Mouse (Mus musculus) midbrain, embryonic 15.5 days (tissue): ENCODE data around the gene Hal. TPM values are rescaled to one million over a fixed set of nuclear protein-coding genes. Genes with fewer than 3 reads are reported as not detected.
"Not testable (repeated sequence)": the region's sequence is repeated elsewhere in the genome, so short reads cannot be mapped to it uniquely, and the experiment has no call there.

Experiments
- ATAC-seq: fragments of 200-750 bp; cut with Nextera tagmentation; replicated peaks from 2 replicates; pipeline ENCODE4 v1.8.0; 2017; ENCODE audit warnings: moderate TSS enrichment
- H3K27ac ChIP-seq: fragments of 300-500 bp; sonication (generic); 2 replicates; pipeline ENCODE4 v1.5.1; 2015; ENCODE audit warnings: mild to moderate bottlenecking, inconsistent platforms
- H3K27me3 ChIP-seq: fragments of 300-500 bp; sonication (generic); replicated peaks from 2 replicates; pipeline ENCODE4 v1.6.1; 2015; ENCODE audit warnings: inconsistent platforms
- H3K36me3 ChIP-seq: fragments of 300-500 bp; sonication (generic); replicated peaks from 2 replicates; pipeline ENCODE4 v1.6.1; 2015; ENCODE audit warnings: inconsistent platforms
- H3K4me1 ChIP-seq: fragments of 300-500 bp; sonication (generic); 2 replicates; pipeline ENCODE4 v1.6.1; 2015; ENCODE audit warnings: inconsistent platforms
- H3K4me2 ChIP-seq: fragments of 300-500 bp; sonication (generic); 2 replicates; pipeline ENCODE4 v1.6.1; 2015; ENCODE audit warnings: inconsistent platforms, mild to moderate bottlenecking, moderate library complexity
- H3K4me3 ChIP-seq: fragments of 300-500 bp; sonication (generic); 2 replicates; pipeline ENCODE4 v1.5.1; 2015; ENCODE audit warnings: mild to moderate bottlenecking, inconsistent platforms
- H3K9ac ChIP-seq: fragments of 300-500 bp; sonication (generic); 2 replicates; pipeline ENCODE4 v1.6.1; 2015; ENCODE audit warnings: mild to moderate bottlenecking, inconsistent platforms
- H3K9me3 ChIP-seq: fragments of 300-500 bp; sonication (generic); 2 replicates; pipeline ENCODE4 v1.6.1; 2016; ENCODE audit warnings: inconsistent platforms
- WGBS: fragments of 180-500 bp; shearing (Covaris S2); methylation state at CpG from one replicate; pipeline ENCODE4 v1.1.7; 2015; ENCODE audit warnings: mixed read lengths; 5-methylcytosine and 5-hydroxymethylcytosine counted together
- polyA plus RNA-seq: library from polyadenylated mRNA; unstranded; fragments of >200 nt; fragmentation: Nextera tagmentation; extraction: Ambion mirVana; gene quantifications from 2 replicates; pipeline ENCODE4 v1.2.1, GENCODE M21; 2015

Hal gene
- polyA plus RNA-seq, 1 experiment from 2014 or later = 0.35 TPM

GRCm38 (mm10) chr10:93547741-93548270 is 59.2 kb downstream of the Hal start:
- ATAC-seq = no peak
- WGBS = 94% methylated on average over 4 of the region's 4 CpGs
- Histone ChIP-seq H3K4me1 (no peaks in the 10 kb centered on the region), H3K4me3 (no peak overlapping the region), H3K9ac (no peak overlapping the region), H3K4me2 (no peak overlapping the region), H3K9me3 (no peaks in the 10 kb centered on the region), H3K27me3 (no peaks in the 10 kb centered on the region), H3K27ac (no peak overlapping the region), H3K36me3 (no peaks in the 10 kb centered on the region)

GRCm38 (mm10) chr10:93548991-93549390 is 60.4 kb downstream of the Hal start:
- Histone ChIP-seq H3K4me2 (no peak overlapping the region), H3K27me3 (no peaks in the 10 kb centered on the region), H3K4me3 (no peak overlapping the region), H3K9ac (no peak overlapping the region), H3K9me3 (no peaks in the 10 kb centered on the region), H3K27ac (no peak overlapping the region), H3K4me1 (no peaks in the 10 kb centered on the region), H3K36me3 (no peaks in the 10 kb centered on the region)
- ATAC-seq = peak; percentile 54; the same call in 1 of the 2 replicates
- 17% methylated on average over 7 of the region's 7 CpGs for WGBS

GRCm38 (mm10) chr10:93549821-93550220 is 61.3 kb downstream of the Hal start:
- Histone ChIP-seq H3K4me1 (no peaks in the 10 kb centered on the region), H3K9ac (no peak overlapping the region), H3K27ac (no peak overlapping the region), H3K4me3 (no peak overlapping the region), H3K9me3 (no peaks in the 10 kb centered on the region), H3K27me3 (no peaks in the 10 kb centered on the region), H3K36me3 (no peaks in the 10 kb centered on the region), H3K4me2 (no peak overlapping the region)
- 78% methylated on average over 10 of the region's 10 CpGs for WGBS
- no peak for ATAC-seq

- WGBS = 87% methylated on average over 8 of the region's 8 CpGs
Measured at GRCm38 (mm10) chr10:93552596-93552995, 64.0 kb downstream of the Hal start.

GRCm38 (mm10) chr10:93557971-93558370 is 69.4 kb downstream of the Hal start:
- ATAC-seq, H3K4me2 ChIP-seq, H3K36me3 ChIP-seq, H3K4me1 ChIP-seq, H3K4me3 ChIP-seq, H3K27me3 ChIP-seq, H3K27ac ChIP-seq, H3K9me3 ChIP-seq, H3K9ac ChIP-seq: not testable (repeated sequence)
- WGBS = 65% methylated on average over 2 of the region's 2 CpGs

More at GRCm38 (mm10) chr10:93552596-93552995, 64.0 kb downstream of the Hal start:
- Histone ChIP-seq H3K36me3 (no peaks in the 10 kb centered on the region), H3K4me3 (no peak overlapping the region), H3K27me3 (no peaks in the 10 kb centered on the region), H3K27ac (no peak overlapping the region), H3K4me1 (no peaks in the 10 kb centered on the region), H3K4me2 (no peak overlapping the region), H3K9ac (no peak overlapping the region), H3K9me3 (no peaks in the 10 kb centered on the region)
- ATAC-seq = no peak

- no peak for ATAC-seq
- no peaks in the 10 kb centered on the region for H3K36me3 ChIP-seq
- H3K9me3 ChIP-seq = no peaks in the 10 kb centered on the region
- H3K27me3 ChIP-seq = no peaks in the 10 kb centered on the region
- WGBS = 56% methylated on average over 9 of the region's 9 CpGs
- no peaks in the 10 kb centered on the region for H3K4me1 ChIP-seq
- H3K9ac ChIP-seq = no peak overlapping the region
- no peak overlapping the region for H3K4me2 ChIP-seq
- no peak overlapping the region for H3K27ac ChIP-seq
- H3K4me3 ChIP-seq = no peak overlapping the region
Measured at GRCm38 (mm10) chr10:93559786-93560185, 71.2 kb downstream of the Hal start.

- no peaks in the 10 kb centered on the region for H3K27me3 ChIP-seq
- H3K27ac ChIP-seq = no peak overlapping the region
- H3K9me3 ChIP-seq = no peaks in the 10 kb centered on the region
- no peak overlapping the region for H3K4me3 ChIP-seq
- H3K9ac ChIP-seq = no peak overlapping the region
- ATAC-seq = no peak
- no peaks in the 10 kb centered on the region for H3K36me3 ChIP-seq
- no peaks in the 10 kb centered on the region for H3K4me1 ChIP-seq
- H3K4me2 ChIP-seq = no peak overlapping the region
- 89% methylated on average over 14 of the region's 14 CpGs for WGBS
Measured at GRCm38 (mm10) chr10:93564518-93565090, 76.0 kb downstream of the Hal start.

GRCm38 (mm10) chr10:93567066-93567465 is 78.5 kb downstream of the Hal start:
- Histone ChIP-seq H3K9ac (no peak overlapping the region), H3K4me2 (no peak overlapping the region), H3K27me3 (no peaks in the 10 kb centered on the region), H3K9me3 (no peaks in the 10 kb centered on the region), H3K4me1 (no peaks in the 10 kb centered on the region), H3K27ac (no peak overlapping the region), H3K36me3 (no peaks in the 10 kb centered on the region), H3K4me3 (no peak overlapping the region)
- ATAC-seq = no peak
- WGBS = 87% methylated on average over 10 of the region's 10 CpGs

GRCm38 (mm10) chr10:93567841-93568566 is 79.4 kb downstream of the Hal start:
- Histone ChIP-seq H3K27me3 (no peaks in the 10 kb centered on the region), H3K36me3 (no peaks in the 10 kb centered on the region), H3K4me2 (no peak overlapping the region), H3K9me3 (no peaks in the 10 kb centered on the region), H3K27ac (no peak overlapping the region), H3K4me1 (no peaks in the 10 kb centered on the region), H3K4me3 (no peak overlapping the region), H3K9ac (no peak overlapping the region)
- no peak for ATAC-seq
- WGBS = 92% methylated on average over 11 of the region's 11 CpGs

- 86% methylated on average over 6 of the region's 6 CpGs for WGBS
- no peak overlapping the region for H3K4me2 ChIP-seq
- H3K9me3 ChIP-seq = no peaks in the 10 kb centered on the region
- H3K4me1 ChIP-seq = no peaks in the 10 kb centered on the region
- no peak overlapping the region for H3K4me3 ChIP-seq
- no peaks in the 10 kb centered on the region for H3K27me3 ChIP-seq
- H3K9ac ChIP-seq = no peak overlapping the region
- H3K27ac ChIP-seq = no peak overlapping the region
- H3K36me3 ChIP-seq = no peaks in the 10 kb centered on the region
- ATAC-seq = no peak
Measured at GRCm38 (mm10) chr10:93568671-93569070, 80.1 kb downstream of the Hal start.
